Mouse (Mus musculus): ENCODE data around the gene Pold1.

Gene Pold1

GRCm38 (mm10) chr7:44546274-44546673 lies 2.4 kb downstream of the Pold1 start:
- DNase-seq (ENCODE audit: low spot score), result no peak

DNA sequence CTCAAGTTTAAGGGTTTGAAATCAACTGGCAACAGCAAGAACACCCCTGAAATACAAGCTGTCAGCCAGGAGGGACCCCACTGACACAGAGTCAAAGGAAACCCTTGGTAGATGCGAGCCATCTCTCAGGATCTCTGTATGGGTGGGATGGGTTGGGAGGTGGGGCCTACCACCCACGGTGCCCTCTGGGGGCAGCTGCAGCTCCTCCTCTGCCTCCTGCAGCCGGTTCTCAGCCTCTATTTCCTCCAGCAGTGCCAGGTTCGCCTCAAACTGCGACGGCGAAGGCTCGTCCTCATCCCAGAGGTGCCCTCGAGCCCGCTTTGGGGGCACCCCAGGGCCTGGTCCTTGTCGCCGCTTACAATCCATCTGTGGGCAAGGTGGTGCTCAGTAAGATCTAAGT lies 5.6 kb downstream of the Pold1 start:
- DNase-seq (ENCODE audit: low spot score), result no peak

- DNase-seq (ENCODE audit: low spot score), result no peak
Measured at GRCm38 (mm10) chr7:44542555-44542954, 6.1 kb downstream of the Pold1 start.

- DNase-seq (ENCODE audit: low spot score), result no peak
Measured at GRCm38 (mm10) chr7:44538756-44539624, 9.7 kb downstream of the Pold1 start.

DNA sequence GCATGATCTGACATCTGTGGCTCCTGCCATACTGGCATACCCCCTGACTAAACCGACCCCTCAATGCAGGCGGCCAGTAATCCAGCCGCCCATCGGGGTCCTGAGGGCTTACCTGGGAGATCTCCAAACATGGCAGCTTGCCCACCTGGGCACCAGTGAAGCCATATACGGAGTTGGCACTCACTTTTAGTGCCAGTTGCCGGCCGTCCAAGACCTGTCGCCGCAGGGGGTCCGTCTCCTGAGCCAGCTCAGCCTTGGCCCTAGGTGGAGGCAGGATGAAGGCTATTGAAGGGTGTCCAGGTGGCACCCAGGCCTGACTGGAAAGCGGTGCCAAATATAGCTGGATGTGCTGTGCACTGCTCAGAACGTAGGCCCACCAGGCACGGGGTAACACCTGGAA lies 11.2 kb downstream of the Pold1 start:
- no peak for DNase-seq (ENCODE audit: low spot score)

- no peak for DNase-seq (ENCODE audit: low spot score)
Measured at GRCm38 (mm10) chr7:44537009-44537408, 11.6 kb downstream of the Pold1 start.

GRCm38 (mm10) chr7:44536590-44536968 lies 12.1 kb downstream of the Pold1 start:
- no peak for DNase-seq (ENCODE audit: low spot score)

DNA sequence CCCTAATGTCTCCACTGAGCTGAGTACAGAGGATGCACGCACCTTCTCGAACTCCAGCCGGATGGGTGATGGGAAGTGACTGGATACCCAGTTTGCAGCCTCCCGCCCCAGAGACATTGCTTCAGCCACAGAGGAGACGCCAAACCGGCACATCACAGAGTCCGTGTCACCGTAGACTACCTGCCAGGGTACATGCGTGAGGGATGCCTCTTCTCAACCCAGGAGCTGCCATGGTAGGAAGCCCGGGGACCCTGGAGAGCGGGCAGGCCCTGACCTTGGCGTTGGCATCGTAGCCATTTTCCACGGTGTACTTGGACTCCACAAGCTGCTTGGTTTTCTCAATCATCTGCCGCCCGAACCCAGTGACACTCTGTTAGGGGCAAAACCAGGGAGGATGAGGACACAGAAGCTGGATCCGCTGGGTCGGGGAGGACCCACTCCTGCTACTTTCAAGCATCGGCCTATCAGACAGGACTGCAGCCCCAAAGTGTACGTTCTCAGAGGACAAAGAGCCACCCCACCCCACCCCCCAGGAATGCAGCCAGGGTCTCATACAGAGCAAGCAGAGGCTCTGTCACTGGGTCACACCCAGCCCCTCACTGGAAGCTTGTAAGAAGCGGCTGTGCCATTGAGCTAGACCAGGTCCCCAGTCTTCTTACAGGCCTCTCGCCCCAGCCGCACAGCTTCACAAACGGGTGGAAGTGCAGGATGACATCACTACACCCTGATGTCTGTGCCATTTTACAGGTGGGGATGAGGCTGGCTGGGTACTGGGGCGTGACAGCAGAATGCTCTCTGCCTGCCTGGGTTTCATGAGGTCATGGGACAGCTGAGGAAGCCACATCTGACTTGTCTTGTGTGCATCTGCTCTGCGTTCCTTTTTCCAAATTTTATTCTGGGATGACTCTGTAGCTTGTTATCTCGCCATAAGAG lies 12.7 kb downstream of the Pold1 start:
- DNase-seq (ENCODE audit: low spot score), result no peak

GRCm38 (mm10) chr7:44534656-44535441 lies 13.8 kb downstream of the Pold1 start:
- DNase-seq (ENCODE audit: low spot score), result no peak

- no peak for DNase-seq (ENCODE audit: low spot score)
Measured at GRCm38 (mm10) chr7:44534242-44534641, 14.4 kb downstream of the Pold1 start.

DNA sequence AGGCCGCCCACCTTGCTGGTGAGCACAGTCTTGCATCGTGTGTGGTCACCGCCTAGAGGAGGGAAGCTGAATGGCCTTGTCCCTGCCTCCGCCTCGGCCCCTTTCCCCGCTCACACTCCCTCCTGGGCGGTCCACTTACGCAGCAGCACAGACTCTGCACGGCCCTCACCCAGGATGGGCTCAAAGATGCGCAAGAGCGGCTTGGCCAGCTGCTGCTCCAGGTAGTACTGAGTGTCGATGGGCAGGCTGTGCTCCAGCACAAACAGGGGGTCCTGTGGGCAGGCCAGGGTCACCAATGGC lies 15.0 kb downstream of the Pold1 start:
- no peak for DNase-seq (ENCODE audit: low spot score)

DNA sequence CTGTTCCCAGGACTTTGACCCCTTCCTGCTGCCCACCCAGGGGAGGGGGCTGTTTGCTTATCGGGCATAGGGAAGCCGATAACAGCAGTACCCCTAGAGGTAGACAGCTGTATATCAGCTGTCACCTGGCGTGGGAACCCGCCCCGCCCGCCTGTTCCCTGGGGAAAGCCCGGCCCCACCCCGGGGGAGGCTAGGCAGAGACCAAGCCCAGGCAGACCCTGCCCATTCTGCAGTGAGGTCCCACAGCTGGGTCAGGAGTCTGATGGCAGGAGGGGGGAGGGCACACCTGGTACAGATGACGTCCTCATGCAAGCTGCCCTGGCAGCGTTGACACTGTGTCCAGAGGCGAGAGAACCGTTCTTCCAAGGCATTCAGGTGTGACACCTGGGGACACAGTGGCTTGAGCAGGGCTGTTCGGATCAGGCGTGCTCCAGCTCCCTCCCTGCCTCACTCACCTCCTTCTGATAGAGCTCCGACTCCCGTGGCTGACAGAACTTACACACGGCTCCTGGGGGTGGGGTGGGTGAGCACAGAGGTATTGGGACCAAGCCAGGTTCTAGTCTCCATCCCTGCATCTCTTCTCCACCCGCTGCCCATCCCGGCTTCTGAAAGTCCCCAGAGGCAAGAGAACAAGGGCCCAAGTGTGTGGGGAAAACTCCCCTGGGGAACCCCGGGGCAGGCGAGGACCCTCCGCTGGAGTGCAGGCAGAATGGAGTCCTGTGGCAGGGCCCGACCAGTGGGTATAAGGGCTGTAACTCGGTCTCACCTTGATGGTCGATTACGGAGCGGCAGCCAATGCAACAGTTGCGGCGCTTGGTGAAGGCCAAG lies 15.5 kb downstream of the Pold1 start:
- DNase-seq (ENCODE audit: low spot score), result no peak

- no peak for DNase-seq (ENCODE audit: low spot score)
Measured at GRCm38 (mm10) chr7:44531946-44532732, 16.5 kb downstream of the Pold1 start, which contains the start of gene Spib. Gene Spib, minus strand, starts transcription at chr7:44532071.

GRCm38 (mm10) chr7:44531207-44531606 lies 17.4 kb downstream of the Pold1 start:
- DNase-seq (ENCODE audit: low spot score), result no peak

GRCm38 (mm10) chr7:44530507-44530906 lies 18.1 kb downstream of the Pold1 start:
- no peak for DNase-seq (ENCODE audit: low spot score)

DNA sequence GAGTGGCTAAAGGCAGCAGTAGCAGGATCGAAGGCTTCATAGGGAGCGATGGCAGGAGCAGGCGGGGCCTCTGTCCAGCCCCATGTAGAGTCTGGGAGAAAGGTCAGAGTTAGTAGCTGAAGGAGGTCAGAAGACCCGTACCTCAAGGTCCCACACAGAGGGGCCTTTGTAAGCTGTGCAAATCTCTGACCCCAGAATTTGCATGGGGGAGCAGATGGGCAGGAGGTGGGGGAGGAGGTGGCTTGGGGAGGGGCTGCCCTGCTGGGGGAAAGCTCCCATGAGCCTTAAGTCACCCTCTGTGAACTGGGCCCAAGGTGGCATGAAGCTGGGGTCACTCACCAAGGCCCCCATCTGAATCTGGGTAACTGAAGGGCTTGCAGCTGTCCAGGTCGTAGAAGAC lies 19.1 kb downstream of the Pold1 start:
- DNase-seq (ENCODE audit: low spot score), result no peak

GRCm38 (mm10) chr7:44527483-44528398 lies 20.9 kb downstream of the Pold1 start:
- DNase-seq (ENCODE audit: low spot score), result no peak

DNA sequence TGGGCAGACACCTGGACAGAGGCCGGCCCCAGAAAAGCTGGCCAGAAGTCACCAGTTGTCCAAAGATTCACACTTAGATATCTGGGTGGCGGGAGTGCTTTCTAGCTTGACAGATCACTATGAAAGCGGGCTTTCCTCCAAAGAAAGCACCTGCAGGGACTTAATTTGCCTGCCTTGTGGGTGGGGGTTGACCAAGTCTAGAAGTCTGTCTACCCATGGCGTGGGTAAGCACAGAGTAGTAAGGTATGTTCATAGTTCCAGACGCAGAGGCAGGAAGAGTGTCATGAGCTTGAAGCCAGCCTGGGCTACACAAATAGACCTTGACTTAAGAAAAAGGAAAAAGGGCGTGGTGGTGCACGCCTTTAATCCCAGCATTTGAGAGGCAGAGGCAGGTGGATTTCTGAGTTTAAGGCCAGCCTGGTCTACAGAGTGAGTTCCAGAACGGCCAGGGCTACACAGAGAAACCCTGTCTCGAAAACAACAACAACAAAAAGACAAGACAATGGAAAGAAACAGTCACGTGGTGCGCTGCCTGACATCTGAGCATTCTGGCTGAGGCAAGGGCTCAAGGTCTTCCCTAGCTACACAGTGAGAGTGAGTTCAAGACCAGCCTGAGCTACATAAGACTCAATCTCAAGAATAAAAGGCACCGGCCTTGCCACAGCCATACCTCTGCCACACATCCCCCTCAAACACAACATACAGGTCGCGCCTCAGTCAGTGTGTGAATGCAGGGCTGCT lies 22.1 kb downstream of the Pold1 start:
- DNase-seq (ENCODE audit: low spot score), result no peak
